Mouse (Mus musculus) kidney, adult 2 months (tissue): ENCODE results near the gene Tmem95.

Source experiments
- CTCF ChIP-seq: fragments of 200-500 bp; conservative IDR thresholded peaks from 2 replicates; pipeline ENCODE4 v1.5.1; 2011; ENCODE audit warnings: low read depth, mild to moderate bottlenecking, control low read depth, low read length, moderate library complexity, mixed read lengths; ENCODE audit not compliant: insufficient read depth, insufficient read length
- POLR2A ChIP-seq: fragments of 200-500 bp; IDR thresholded peaks from one replicate; pipeline ENCODE4 v1.6.1; 2011; ENCODE audit warnings: low read depth, low read length, control low read depth

DNA sequence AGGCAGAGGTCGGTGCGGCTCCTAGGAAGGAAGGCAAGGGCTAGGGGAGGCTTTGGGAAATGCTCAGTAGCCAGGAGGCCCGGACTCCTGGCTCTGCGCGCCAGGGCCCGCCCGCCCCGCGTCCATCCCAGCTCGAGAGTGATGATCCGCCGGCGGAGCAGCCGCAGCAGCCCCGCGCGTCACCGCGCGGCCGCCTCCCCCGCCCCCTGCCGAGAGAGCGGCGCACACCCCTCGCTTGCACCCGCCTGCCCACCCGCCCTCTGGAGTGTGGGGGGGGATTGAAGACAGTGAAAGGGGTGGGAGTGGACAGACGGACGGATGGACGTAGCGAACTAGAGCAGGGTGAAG, 40.2 kb downstream of the Tmem95 start, which contains the start of gene Nlgn2:
- no peak for TF ChIP-seq POLR2A
- TF ChIP-seq CTCF, result no peak
